Mouse (Mus musculus) retina, embryonic 14.5 days (tissue): Measurements from ENCODE around the gene Nup62cl.

Source experiments
- DNase-seq: peaks from one replicate; pipeline ENCODE4 v3.0.0-alpha.2; 2015; ENCODE audit warnings: low spot score

Nup62cl gene

DNA sequence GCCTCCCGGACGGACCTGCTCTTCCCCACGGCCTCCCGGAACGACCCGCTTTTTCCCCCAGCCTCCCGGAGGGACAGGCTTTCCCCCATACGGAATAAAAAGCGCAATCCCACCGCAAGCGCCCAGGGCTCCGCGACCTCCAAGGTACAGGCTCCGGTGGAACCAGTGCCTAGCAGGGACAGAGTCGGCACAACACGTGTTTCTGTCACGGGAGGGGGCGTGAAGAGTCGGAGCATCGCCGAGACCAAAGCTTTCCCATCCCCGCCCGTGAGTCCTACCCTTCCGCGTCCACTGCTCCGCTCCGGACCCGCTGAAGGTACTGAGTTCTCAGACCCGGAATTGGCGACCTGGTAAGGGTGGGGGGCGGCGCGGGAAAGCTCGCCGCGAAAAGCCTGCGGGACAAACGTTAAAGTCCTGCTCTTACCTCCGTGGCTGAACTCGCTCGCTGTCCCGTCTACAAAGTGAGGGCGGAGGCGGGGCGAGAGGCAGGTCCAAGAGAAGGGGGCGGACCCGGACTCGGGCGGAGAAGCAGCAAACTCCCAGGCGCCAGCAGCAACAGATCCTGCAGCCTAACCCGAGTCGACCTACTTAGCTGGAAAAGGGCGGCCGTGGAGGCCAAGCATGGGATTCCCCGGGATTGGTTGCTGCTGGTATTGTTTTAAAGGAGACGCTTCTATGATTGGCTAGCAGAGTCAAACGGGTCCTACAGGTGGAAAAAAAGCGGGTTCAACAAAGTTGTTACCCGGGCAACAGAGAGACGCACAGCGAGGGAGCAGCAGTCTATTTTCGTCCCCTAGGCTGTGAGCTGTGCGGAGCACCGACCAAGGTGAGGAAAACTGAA, at the start of gene Nup62cl, which contains the start of gene Pih1h3b:
Nup62cl (minus strand) TSS at position 578 of the 841 bp plus-strand sequence.
Pih1h3b (plus strand) TSS at position 745 of the 841 bp plus-strand sequence.
- peak; percentile 63 for DNase-seq

DNA sequence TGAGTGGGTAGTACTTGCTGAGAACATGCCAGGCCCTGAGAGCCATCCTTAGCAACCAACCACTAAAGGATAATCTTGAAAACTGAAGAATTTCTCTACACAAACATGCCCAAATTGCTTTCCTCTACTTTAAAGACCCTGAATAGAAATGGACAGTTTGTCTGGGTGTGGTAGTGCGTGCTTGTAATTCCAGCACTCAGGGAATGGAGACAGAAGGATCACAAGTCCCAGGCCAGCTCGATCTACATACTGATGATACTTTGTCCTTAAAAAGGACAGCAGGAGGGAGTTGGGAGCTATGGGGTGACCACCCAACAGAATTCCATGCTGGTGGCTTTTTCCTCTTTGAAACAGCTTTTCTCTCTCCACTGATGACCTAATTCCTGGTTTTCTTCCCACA, 31.6 kb upstream of the Nup62cl start:
- no peak for DNase-seq

DNA sequence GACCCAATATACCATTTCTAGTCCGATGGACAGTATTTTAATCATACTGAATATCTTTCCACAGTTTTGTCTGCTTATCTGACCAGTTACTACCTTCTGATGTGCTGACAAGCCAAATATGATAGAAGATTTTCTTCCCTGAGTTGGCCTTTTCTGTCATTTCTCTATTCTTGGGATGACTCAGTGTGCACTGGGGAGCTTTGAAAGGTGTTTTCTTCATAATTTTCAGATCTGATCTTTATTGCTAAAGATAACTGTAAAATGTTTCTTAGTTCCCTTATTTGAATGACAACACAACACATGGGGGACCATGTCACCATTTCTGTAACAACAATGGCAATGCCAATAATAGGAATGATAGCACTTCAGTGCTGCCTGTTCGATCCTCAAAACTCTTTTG, 20.0 kb upstream of the Nup62cl start:
- no peak for DNase-seq

DNA sequence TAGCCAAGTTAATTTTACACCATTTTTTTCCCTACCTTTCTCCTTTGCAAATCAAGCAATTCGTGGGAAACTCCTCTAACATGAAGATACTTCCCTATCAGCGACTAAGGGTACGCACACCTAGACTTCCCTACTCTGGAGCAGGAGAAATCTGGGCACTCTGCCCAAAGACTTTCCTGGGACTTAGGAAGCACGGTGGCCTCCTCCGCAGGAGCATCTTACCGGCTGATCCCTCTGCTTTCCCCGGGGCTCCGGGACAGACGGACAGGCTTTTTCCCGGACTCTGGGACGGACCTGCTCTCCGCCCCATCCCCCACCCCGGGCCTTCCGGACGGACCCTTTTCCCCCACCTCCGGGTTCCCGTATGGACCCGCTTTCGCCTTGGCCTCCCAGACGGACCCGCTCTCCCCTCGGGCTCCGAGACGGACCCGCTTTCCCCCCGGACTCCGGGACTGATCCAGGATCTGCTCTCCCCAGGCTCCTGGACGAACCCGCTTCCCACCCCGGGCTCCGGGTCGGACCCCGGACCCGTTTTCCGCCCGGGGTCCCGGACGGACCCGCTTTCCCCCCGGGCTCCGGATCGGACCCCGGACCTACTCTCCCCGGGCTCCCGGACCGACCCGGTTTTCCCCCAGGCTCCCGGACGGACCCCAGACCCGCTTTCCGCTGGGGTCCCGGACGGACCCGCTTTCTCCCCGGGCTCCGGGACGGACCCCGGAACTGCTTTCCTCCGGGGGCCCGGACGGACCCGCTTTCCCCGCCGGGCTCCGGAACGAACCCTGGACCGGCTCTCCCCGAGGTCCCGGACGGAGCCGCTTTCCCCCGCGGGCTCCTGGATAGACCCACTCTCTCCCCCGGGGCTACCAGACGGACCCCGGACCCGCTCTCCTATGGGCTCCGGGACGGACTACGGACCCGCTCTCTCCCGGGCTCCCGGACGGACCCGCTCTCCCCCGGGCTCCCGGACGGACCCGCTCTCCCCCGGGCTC, 1.3 kb downstream of the Nup62cl start:
- DNase-seq = no peak

DNA sequence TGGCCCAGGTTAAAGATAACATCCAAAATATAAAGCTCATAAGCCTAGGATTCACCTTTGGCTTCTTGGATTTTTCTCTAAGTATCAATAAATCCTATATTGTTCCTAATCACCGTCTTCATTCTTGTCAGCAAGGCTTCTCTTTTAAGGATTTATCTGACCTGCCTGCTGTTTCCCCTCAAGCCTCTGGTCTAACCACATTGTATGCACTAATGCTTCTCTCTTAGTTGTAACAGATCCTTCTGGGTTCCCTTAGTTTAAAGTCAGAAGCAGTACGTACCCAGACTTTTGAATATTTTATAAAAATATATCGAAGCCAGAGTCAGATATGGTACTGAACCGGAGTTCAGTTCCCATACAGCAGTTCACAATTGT, 63.8 kb downstream of the Nup62cl start:
- DNase-seq = no peak

DNA sequence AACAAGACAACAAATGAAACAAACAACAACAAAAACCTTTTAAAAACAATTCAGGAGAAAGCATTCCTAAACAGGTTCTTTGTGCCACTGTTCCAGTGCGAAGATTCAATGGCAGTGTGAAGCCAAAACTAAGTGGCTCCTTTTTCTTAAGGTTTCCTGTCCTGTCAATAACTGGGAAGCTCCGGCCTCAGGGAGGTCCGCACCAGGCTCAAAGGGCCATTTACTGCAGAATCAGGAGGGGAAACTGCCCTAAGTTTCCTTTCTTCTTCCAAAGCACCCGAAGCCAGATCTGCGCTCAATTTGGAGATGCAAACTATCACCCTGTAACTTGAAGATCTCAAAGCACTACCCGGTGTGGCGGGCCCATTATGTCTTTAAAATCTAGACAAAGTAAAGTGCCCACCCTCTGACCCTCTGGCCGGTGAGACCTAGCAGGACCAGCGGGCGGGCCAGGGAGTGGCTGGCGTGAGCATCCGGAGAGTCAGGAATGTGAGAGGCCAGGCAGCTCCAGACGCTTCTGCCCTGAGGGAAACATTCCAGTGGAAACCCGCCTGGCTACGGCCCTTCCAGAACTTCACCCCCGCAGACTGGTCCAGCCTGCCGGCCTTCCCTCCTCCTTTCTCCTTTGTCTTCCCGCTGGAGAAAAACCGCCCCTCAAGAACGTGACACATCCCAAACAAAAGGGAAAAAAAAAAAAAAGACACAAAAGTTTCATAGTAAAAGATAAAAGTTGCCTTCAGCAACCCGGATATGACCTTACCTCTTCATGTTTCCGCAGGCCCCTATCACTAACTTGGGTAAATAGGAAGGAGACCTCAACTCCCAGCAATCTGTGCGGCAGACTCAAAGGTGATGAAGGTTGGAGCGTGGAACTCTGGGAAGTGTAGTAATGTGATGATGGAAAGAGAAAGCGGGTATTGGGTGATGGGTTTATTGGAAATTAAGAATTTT, 64.5 kb downstream of the Nup62cl start, which contains the start of gene Rbm41:
Rbm41 (minus strand) TSS at position 856 of the 951 bp plus-strand sequence.
- DNase-seq = peak; percentile 62

DNA sequence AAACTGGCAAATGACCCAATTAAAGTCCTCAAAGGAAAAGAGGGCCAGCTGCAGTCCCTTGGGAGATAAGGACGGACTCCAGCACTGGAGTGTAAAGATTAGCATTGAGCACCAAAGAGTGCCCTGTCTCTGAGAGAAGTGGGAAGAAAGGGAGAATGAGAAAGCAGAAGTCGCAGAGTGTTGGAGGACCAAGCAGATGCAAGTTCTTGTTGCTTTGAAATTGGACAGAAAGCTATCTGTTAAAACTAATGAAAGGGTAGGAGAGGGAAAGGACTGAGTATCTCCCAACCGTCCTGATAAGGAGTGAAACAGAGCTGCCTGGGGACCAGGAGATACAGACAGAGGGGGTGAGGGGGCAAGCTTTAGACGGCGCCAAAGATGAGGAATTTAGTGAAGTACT, 80.4 kb downstream of the Nup62cl start:
- no peak for DNase-seq
